Mouse (Mus musculus) cerebellum, adult 2 months (tissue): Measurements from ENCODE around the gene Gstm4. TPM values are rescaled to one million over a fixed set of nuclear protein-coding genes. Genes with fewer than 3 reads are reported as not detected.
"Not testable (repeated sequence)": the region's sequence is repeated elsewhere in the genome, so short reads cannot be mapped to it uniquely, and the experiment has no call there.

Experiments used
- DNase-seq, 2 experiments: peaks; one replicate each; pipeline ENCODE4 v3.0.0; 2021
- H3K27ac ChIP-seq: fragments of 200-500 bp; 2 replicates; pipeline ENCODE4 v1.5.1; 2012; ENCODE audit warnings: low read length, control low read depth, inconsistent platforms; ENCODE audit not compliant: insufficient read depth
- H3K27me3 ChIP-seq: fragments of 200-500 bp; 2 replicates; pipeline ENCODE4 v1.6.1; 2012; ENCODE audit warnings: inconsistent platforms, mild to moderate bottlenecking, low read length, moderate library complexity; ENCODE audit not compliant: control insufficient read depth, insufficient read depth
- H3K4me1 ChIP-seq: fragments of 200-500 bp; 2 replicates; pipeline ENCODE4 v1.6.1; 2011; ENCODE audit warnings: low read length; ENCODE audit not compliant: control insufficient read depth, insufficient read depth
- H3K4me3 ChIP-seq: fragments of 200-500 bp; replicated peaks from 2 replicates; pipeline ENCODE3; 2011; ENCODE audit warnings: mild to moderate bottlenecking, low read depth, low read length, control low read depth; ENCODE audit not compliant: insufficient read depth
- CTCF ChIP-seq: fragments of 200-500 bp; IDR thresholded peaks from 2 replicates; pipeline ENCODE4 v1.5.1; 2011; ENCODE audit warnings: low read depth, mild to moderate bottlenecking, control low read depth, low read length, moderate library complexity, borderline replicate concordance; ENCODE audit not compliant: insufficient read depth
- POLR2A ChIP-seq: fragments of 200-500 bp; IDR thresholded peaks from 2 replicates; pipeline ENCODE4 v1.6.1; 2011; ENCODE audit warnings: low read length, control low read depth, borderline replicate concordance; ENCODE audit not compliant: insufficient read depth
- WGBS: fragments of 180-500 bp; shearing (Covaris S2); methylation state at CpG from one replicate; pipeline ENCODE4 v1.1.7; 2018; 5-methylcytosine and 5-hydroxymethylcytosine counted together
- polyA plus RNA-seq: library from polyadenylated mRNA; depleted of rRNA; stranded (reverse); fragments of >200 nt; gene quantifications from 2 replicates; pipeline ENCODE4 v1.2.3, GENCODE M21; 2012

Gstm4 gene
- polyA plus RNA-seq, 1 experiment = 11.8 TPM

DNA sequence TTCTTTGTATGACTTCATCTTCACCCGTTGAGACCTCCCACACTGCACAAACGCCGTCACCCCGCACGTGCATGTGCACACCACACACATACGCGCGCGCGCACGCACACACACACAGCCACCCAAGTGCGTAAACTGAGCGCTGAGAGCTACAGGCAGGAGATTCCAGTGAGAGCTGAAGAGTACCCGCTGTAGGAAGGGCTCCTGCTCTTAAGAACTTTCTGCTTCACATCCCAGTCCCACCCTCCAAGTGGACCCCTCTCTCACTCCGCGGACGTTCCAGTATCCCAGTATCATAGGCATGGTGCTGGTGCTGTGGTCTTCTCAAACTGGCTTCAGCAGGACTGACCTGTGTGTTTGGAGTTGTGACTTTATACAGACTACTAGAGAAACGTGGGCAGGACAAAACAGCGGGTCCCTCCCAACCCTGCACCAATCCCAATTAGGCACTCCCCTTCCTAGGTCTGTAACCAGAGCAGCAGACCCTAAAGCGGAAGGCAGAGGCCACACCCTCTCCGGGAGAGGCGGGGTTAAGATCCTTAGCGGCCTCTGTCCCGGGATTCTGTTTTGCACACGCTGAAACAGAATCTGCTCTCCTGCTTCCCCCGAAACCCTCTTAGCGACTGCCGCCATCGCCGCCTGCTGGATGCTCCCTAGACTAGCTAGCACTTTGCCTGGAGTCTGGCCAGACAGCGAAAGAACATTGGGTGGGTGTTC, 27.1 kb downstream of the Gstm4 start, which contains the start of gene Gstm1:
TSS of gene Gstm1 (minus strand) at position 501 of the 717 bp plus-strand sequence.
- no peaks in the 10 kb centered on the region for H3K27me3 ChIP-seq
- H3K4me1 ChIP-seq = no peaks in the 10 kb centered on the region
- TF ChIP-seq POLR2A (no peak), CTCF (peak; percentile 77)
- peak within 1 kb of the TSS; percentile 2; the same call in 1 of the 2 replicates for H3K27ac ChIP-seq
- under 1% methylated on average over 31 of the region's 31 CpGs for WGBS
- peak within 1 kb of the TSS; percentile 71 for H3K4me3 ChIP-seq
- peak; percentile 87 to 88 for DNase-seq

DNA sequence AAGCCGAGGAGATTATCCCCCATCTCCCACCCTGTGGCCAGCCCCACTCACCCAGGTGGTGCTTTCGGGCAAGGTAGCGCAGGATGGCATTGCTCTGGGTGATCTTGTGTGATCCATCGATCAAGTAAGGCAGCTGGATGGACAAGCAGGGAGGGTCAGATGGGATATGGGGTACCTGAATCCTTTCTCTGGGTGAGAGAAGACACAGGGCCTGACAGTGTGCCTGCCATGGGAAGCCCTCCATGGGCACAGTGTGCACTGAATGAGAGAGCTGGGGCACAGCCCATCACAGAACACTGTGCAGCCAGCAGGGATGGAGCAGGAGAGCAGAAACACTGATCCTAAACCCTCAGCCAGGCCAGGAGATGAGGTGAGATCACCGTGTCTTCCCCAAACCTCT, 28.2 kb downstream of the Gstm4 start:
- not testable (repeated sequence) for H3K4me1 ChIP-seq, H3K27me3 ChIP-seq, H3K27ac ChIP-seq, H3K4me3 ChIP-seq, DNase-seq
- WGBS = 90% methylated on average over 5 of the region's 5 CpGs

DNA sequence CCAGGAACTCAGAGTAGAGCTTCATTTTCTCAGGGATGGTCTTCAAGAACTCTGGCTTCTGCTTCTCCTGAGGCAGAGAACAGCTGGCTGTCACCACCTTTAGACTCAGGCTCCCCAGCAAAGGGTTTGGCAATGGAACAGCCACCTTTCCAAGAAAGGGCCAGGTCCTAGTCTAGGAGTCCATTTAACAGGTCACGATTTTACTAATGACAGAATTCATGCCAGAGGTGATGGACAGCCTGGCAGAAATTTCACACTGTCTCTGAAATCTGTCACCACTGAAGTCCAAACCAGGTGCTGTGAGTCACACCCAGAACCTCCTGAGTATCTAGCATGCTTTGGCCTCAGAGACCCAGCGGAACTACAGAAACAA, 29.7 kb downstream of the Gstm4 start:
- Histone ChIP-seq H3K4me1 (no peaks in the 10 kb centered on the region), H3K27me3 (no peaks in the 10 kb centered on the region), H3K27ac (no peak overlapping the region), H3K4me3 (no peak overlapping the region)
- no peak for TF ChIP-seq CTCF
- TF ChIP-seq POLR2A = no peak
- WGBS = 91% methylated on average over 2 of the region's 2 CpGs
- DNase-seq = no peak

DNA sequence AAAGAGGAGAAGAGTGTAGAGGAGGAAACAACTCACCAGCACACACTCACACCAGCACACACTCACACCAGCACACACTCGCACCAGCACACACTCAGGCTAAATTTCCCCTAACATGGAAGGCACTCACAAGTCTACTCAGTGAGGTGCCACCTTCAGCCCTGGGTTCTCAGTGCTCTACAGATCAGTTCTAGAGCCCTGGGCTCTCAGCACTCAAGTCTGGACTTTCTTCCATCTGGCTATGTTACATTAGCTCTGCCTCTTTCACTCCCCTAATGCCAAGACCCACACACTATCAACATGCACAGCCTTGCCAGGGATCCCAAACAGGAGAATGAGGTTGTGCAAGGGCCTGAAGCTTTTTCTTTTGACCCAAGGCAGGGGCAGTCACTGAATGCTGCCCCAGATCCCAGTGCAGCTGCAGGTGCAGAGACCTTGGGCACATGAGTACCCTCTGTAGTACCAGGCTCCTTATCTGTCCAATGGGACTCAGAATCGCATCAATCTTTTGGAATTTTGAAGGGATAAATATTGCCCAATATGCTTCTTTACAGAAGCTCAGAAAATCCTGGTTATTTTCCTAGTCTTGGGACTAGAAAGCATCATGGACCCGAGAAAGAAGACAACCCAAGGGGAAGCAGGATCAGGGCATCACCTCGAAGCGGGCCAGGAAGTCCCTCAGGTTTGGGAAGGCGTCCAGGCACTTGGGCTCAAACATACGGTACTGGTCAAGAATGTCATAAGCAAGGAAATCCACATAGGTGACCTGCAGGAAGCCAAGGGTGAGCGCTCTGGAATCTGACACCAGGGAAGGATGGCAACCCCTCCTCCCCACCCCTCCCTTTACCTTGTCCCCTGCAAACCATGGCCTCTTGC, 30.4 kb downstream of the Gstm4 start:
- Histone ChIP-seq H3K27ac (0 out of 2 replicates have a peak overlapping the region, but pooled peaks have one; percentile 6), H3K27me3 (no peaks in the 10 kb centered on the region), H3K4me1 (no peaks in the 10 kb centered on the region), H3K4me3 (no peak overlapping the region)
- TF ChIP-seq CTCF (no peak), POLR2A (no peak)
- 85% methylated on average over 8 of the region's 8 CpGs for WGBS
- no peak for DNase-seq

DNA sequence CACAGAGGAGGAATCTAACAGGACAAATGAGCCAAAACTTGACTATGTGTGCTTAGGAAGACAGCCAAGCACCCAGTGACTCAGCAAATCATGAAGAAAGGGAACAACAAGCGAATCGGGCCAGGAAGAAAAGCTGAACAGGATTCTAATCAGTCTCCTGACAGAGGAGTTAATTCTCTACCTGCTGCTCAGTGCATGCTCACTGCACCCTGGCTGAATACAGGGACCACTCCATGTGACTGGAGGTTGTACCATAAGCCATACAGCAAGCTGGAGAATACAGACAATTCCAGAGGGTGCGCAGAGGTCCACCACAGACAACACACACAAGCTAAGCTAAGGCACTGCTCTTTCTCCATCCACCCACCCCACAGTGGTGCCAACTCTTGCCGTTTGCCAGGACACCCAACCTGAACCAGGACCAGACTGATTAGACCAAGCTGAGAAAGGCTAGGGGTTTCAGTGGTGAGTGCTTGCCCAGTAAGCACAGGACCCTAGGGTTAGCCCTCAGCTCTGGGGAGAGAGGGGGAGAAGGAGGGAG, 31.3 kb downstream of the Gstm4 start:
- H3K27ac ChIP-seq = peak overlapping the region; percentile 2; the same call in 1 of the 2 replicates
- 55% methylated on average over 4 of the region's 4 CpGs for WGBS

DNA sequence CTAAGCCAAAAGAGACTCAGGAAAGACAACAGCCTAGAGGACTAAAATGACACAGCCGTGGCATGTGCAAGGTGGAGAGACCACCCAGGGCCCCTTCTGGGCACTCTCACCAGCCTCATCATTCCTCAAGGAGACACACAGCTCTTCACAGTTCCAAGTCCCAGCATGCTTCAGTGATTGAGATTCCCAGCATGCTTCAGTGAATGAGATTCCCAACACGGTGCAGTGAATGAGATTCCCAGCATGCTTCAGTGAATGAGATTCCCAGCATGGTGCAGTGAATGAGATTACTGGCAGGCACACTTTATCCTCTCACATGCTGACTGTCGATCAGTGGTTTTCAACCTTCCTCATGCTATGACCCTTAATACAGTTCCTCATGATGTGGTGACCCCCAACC, 33.1 kb downstream of the Gstm4 start:
- peak in 1 of 2 experiments; percentile 13 for DNase-seq
- Histone ChIP-seq H3K4me1 (no peaks in the 10 kb centered on the region), H3K27ac (no peak overlapping the region), H3K27me3 (no peaks in the 10 kb centered on the region), H3K4me3 (no peak overlapping the region)
- TF ChIP-seq POLR2A (no peak), CTCF (no peak)
- WGBS = 5% methylated on average over 3 of the region's 3 CpGs

More for the DNA sequence above, 31.3 kb downstream of the Gstm4 start:
- Histone ChIP-seq H3K27me3 (no peaks in the 10 kb centered on the region), H3K4me3 (no peak overlapping the region), H3K4me1 (no peaks in the 10 kb centered on the region)
- DNase-seq = peak in 1 of 2 experiments; percentile 28
- TF ChIP-seq POLR2A (no peak), CTCF (no peak)

DNA sequence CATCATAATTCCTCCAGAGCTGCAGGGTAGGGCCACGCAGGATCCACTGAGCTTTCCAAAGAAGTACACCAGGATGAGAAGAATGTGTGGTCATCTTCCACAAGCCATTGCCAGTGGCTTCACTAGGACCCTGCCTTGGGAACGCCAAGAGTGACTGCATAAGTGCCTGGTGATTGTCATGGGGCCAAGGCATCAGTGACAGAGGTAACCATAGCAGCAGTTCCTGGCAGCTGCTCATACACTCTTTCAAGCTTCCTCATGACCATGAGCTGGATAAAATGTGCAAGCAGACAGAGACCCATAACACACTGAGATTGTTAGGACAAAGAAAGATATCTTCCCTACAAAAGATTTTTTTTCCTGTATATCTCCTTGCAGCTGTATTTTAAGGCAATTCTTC, 34.4 kb downstream of the Gstm4 start:
- WGBS = 32% methylated on average over 2 of the region's 2 CpGs
- no peak for TF ChIP-seq POLR2A
- TF ChIP-seq CTCF = no peak
- H3K4me3 ChIP-seq = no peak overlapping the region
- DNase-seq = peak in 1 of 2 experiments; percentile 12
- H3K27ac ChIP-seq = no peak overlapping the region
- no peaks in the 10 kb centered on the region for H3K27me3 ChIP-seq
- no peaks in the 10 kb centered on the region for H3K4me1 ChIP-seq

DNA sequence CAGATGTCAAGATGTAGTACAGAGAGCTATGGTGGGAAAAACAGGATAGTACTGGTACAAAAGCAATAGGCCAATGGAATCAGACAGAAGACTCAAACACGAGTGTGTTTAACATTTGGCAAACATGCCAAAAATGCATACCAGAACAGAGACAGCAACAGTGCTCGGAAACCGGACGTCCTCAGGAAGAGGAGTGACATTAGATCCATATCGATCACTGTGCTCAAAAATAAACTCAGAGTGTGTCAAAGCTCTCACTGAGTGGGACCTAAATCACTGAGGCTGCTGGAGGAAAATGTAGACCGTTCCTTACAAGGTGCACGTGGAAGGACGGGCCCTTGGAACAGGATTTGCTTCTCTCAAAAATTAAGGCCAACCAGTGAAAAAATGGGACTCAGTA, 42.7 kb downstream of the Gstm4 start:
- no peaks in the 10 kb centered on the region for H3K4me1 ChIP-seq
- no peak overlapping the region for H3K27ac ChIP-seq
- no peak for DNase-seq
- no peaks in the 10 kb centered on the region for H3K27me3 ChIP-seq
- TF ChIP-seq POLR2A (no peak), CTCF (no peak)
- no peak overlapping the region for H3K4me3 ChIP-seq
- WGBS = 62% methylated on average over 8 of the region's 8 CpGs
